Mouse (Mus musculus) bone marrow, adult 2 months (tissue): ENCODE measurements around the gene Btg4. TPM values are rescaled to one million over a fixed set of nuclear protein-coding genes. Genes with fewer than 3 reads are reported as not detected.

Experiments used
- H3K27ac ChIP-seq: fragments of 200-500 bp; 2 replicates; pipeline ENCODE4 v1.5.1; 2012; ENCODE audit warnings: low read depth, mild to moderate bottlenecking, control low read depth, inconsistent platforms, low read length; ENCODE audit not compliant: control insufficient read depth, poor library complexity, insufficient read depth
- H3K4me1 ChIP-seq: fragments of 200-500 bp; 2 replicates; pipeline ENCODE4 v1.6.1; 2011; ENCODE audit warnings: low read length; ENCODE audit not compliant: control insufficient read depth, insufficient read depth
- H3K4me3 ChIP-seq: fragments of 200-500 bp; replicated peaks from 2 replicates; pipeline ENCODE3; 2011; ENCODE audit warnings: mild to moderate bottlenecking, low read depth, low read length, control low read depth; ENCODE audit not compliant: control insufficient read depth
- CTCF ChIP-seq: fragments of 200-500 bp; IDR thresholded peaks from 2 replicates; pipeline ENCODE4 v1.5.1; 2011; ENCODE audit warnings: low read length, control low read depth; ENCODE audit not compliant: control insufficient read depth, insufficient read depth
- POLR2A ChIP-seq: fragments of 200-500 bp; IDR thresholded peaks from 2 replicates; pipeline ENCODE4 v1.6.1; 2011; ENCODE audit warnings: low read depth, mild to moderate bottlenecking, control low read depth, low read length, borderline replicate concordance; ENCODE audit not compliant: control insufficient read depth
- WGBS: fragments of 180-500 bp; shearing (Covaris S2); methylation state at CpG from one replicate; pipeline ENCODE4 v1.1.7; 2018; 5-methylcytosine and 5-hydroxymethylcytosine counted together
- polyA plus RNA-seq: library from polyadenylated mRNA; stranded (reverse); fragments of >200 nt; gene quantifications from 2 replicates; pipeline ENCODE4 v1.2.4, GENCODE M21; 2011; ENCODE audit warnings: low replicate concordance; ENCODE audit not compliant: missing spikeins, insufficient read depth, insufficient read length

Gene Btg4
- polyA plus RNA-seq, 1 experiment, result not detected

- Histone ChIP-seq H3K4me1 (no peaks in the 10 kb centered on the region; the same call in 1 of the 2 replicates), H3K27ac (no peak within 1 kb of the TSS), H3K4me3 (no peak within 1 kb of the TSS)
- no peak for TF ChIP-seq CTCF
- TF ChIP-seq POLR2A, result no peak
- 5% methylated on average over 6 of the region's 6 CpGs for WGBS
Observed at GRCm38 (mm10) chr9:51165312-51166180, 104.8 kb downstream of the Btg4 start, which contains the start of gene Gm32742. Gene Gm32742, minus strand, starts transcription at chr9:51165517.

- no peaks in the 10 kb centered on the region; the same call in 1 of the 2 replicates for H3K4me1 ChIP-seq
- TF ChIP-seq CTCF (no peak), POLR2A (no peak)
- 63% methylated on average over 11 of the region's 11 CpGs for WGBS
- H3K4me3 ChIP-seq, result no peak overlapping the region
- no peak overlapping the region for H3K27ac ChIP-seq
Observed at GRCm38 (mm10) chr9:51167954-51168353, 107.3 kb downstream of the Btg4 start.

GRCm38 (mm10) chr9:51168698-51169097 is 108.0 kb downstream of the Btg4 start:
- no peaks in the 10 kb centered on the region; the same call in 1 of the 2 replicates for H3K4me1 ChIP-seq
- H3K4me3 ChIP-seq, result no peak overlapping the region
- WGBS, result 81% methylated on average over 5 of the region's 5 CpGs
- no peak overlapping the region for H3K27ac ChIP-seq
- TF ChIP-seq POLR2A, result no peak
- no peak for TF ChIP-seq CTCF

GRCm38 (mm10) chr9:51169133-51169532 is 108.4 kb downstream of the Btg4 start:
- Histone ChIP-seq H3K4me1 (no peaks in the 10 kb centered on the region; the same call in 1 of the 2 replicates), H3K4me3 (no peak overlapping the region), H3K27ac (no peak overlapping the region)
- TF ChIP-seq POLR2A (no peak), CTCF (no peak)
- 80% methylated on average over 7 of the region's 7 CpGs for WGBS

Other genes with a start within 250 kb of the Btg4 start
- gene Ppp2r1b, start 215.6 kb upstream of the Btg4 start, polyA plus RNA-seq, result 18.1 and 29.1 TPM in 2 replicates
- 11.7 and 17.3 TPM in 2 replicates for gene Sik2, start 51.8 kb upstream of the Btg4 start, polyA plus RNA-seq
- 2.6 and 4.5 TPM in 2 replicates for gene Layn, start 16.2 kb downstream of the Btg4 start, polyA plus RNA-seq
- not detected in 2 replicates for gene 4833427G06Rik, start 41.2 kb downstream of the Btg4 start, polyA plus RNA-seq
- not detected in 2 replicates for gene Gm32742, start 104.6 kb downstream of the Btg4 start, polyA plus RNA-seq
- gene Pou2af1, start 152.8 kb downstream of the Btg4 start, polyA plus RNA-seq, result 13.2 and 30.5 TPM in 2 replicates
- gene Colca2, start 217.7 kb downstream of the Btg4 start, polyA plus RNA-seq, result not detected in 2 replicates